ENCODE assay signal across 25 mouse cellular contexts in genomic region chr6:115270085-115270484, GRCm38 (mm10). TPM values are rescaled to one million over a fixed set of nuclear protein-coding genes. Genes with fewer than 3 reads are reported as not detected.
A peak's percentile ranks its signal among the peaks of the same experiment; 100 is the strongest.
DNase-seq lines count a peak whose midpoint lies in the region; ATAC-seq lines count a peak whose summit lies in the region.
"Had no signal": no experiment of that assay in that cellular context is flagged by ENCODE, and none has a peak within 500 bp of the region (broad histone marks: within the 10 kb centered on the region; RNA-seq: fewer than 3 reads in every experiment).

No protein-coding gene starts in this region.

- no peak overlapping the region for H3K27ac ChIP-seq in heart, embryonic 11.5 days (ENCODE audit: low read depth, low read length)
- H3K27ac ChIP-seq: forebrain, embryonic 13.5 days; hindbrain, postnatal 0 days; limb, embryonic 13.5 days had no signal

- no peak overlapping the region for H3K9ac ChIP-seq in heart, embryonic 11.5 days (ENCODE audit: low read depth, low read length)
- H3K9ac ChIP-seq: forebrain, embryonic 13.5 days; heart, embryonic 13.5 days; limb, embryonic 13.5 days had no signal

- H3K4me2 ChIP-seq in heart, embryonic 11.5 days = no peak overlapping the region
- H3K4me2 ChIP-seq: forebrain, embryonic 13.5 days; heart, embryonic 13.5 days; limb, embryonic 13.5 days had no signal

- no peak overlapping the region for H3K4me3 ChIP-seq in heart, embryonic 11.5 days (ENCODE audit: low read depth, low read length)
- H3K4me3 ChIP-seq: forebrain, embryonic 13.5 days; heart, embryonic 13.5 days; limb, embryonic 13.5 days had no signal

- H3K4me1 ChIP-seq in heart, embryonic 11.5 days (ENCODE audit: control insufficient read depth, insufficient read depth, low read length) = peaks cover 12% of the 10 kb centered on the region

- intact Hi-C loops in heart, postnatal 10 days (cut with DNase I) = loop anchor here (5.0 kb wide), 2 partner anchors 77 to 92 kb away; partner anchors contain the start of gene Pparg

- 46% methylated on average over 2 of the region's 2 CpGs for WGBS in heart, embryonic 11.5 days (ENCODE audit: insufficient replicate concordance)

- no peak for ATAC-seq in heart, embryonic 11.5 days (replicated peaks; ENCODE audit: insufficient number of reproducible peaks, low FRiP score, low TSS enrichment)
- peak; percentile 55; the same call in 1 of the 2 replicates for ATAC-seq in granulocyte monocyte progenitor cell, adult 5-6 weeks (replicated peaks; ENCODE audit: poor library complexity, severe bottlenecking)
- ATAC-seq: forebrain, embryonic 13.5 days; hindbrain, postnatal 0 days; midbrain, embryonic 16.5 days had no signal

- no peaks in the 10 kb centered on the region for H3K9me3 ChIP-seq in heart, embryonic 11.5 days (replicated peaks; ENCODE audit: control insufficient read depth, low read length)
- H3K9me3 ChIP-seq: forebrain, embryonic 13.5 days; heart, embryonic 13.5 days; limb, embryonic 13.5 days had no signal

- peak; percentile 97 for DNase-seq in heart, adult 11 months
- DNase-seq in 3134 (ENCODE audit: extremely low read depth, insufficient read length, low spot score) = peak; percentile 74
- peak; percentile 35 to 42 for DNase-seq in heart, postnatal 10 days
- DNase-seq in retina, postnatal 1 day = no peak
- DNase-seq in kidney, postnatal 4 days = no peak
- no peak for DNase-seq in kidney, adult 11 months
- DNase-seq: cerebellum, adult 11-12 months; cerebellum, postnatal 25 days; kidney, adult 2 months; kidney, postnatal 36 days; right cerebral cortex, adult 18-20 months had no signal

- H3K36me3 ChIP-seq in heart, embryonic 11.5 days (ENCODE audit: control insufficient read depth, insufficient read depth, low read length) = no peaks in the 10 kb centered on the region
- H3K36me3 ChIP-seq: heart, embryonic 13.5 days; limb, embryonic 13.5 days had no signal

- H3K27me3 ChIP-seq in heart, embryonic 11.5 days (ENCODE audit: control insufficient read depth, insufficient read depth, low read length) = peaks cover 58% of the 10 kb centered on the region
- H3K27me3 ChIP-seq: forebrain, embryonic 13.5 days; limb, embryonic 13.5 days had no signal

RNA-seq across cellular contexts. Expression of gene Timp4, which starts 18.1 kb away (rescaled TPM):
- 0.39 TPM in 1 of 2 replicates, not detected in the other for polyA plus RNA-seq in heart, embryonic 11.5 days (2014; fragmentation: Nextera tagmentation; extraction: Ambion mirVana)
- not detected in 2 replicates for total RNA-seq in granulocyte monocyte progenitor cell, adult 5-6 weeks (2014; fragmentation: Nextera tagmentation)
- not detected in 2 replicates for total RNA-seq in granulocyte monocyte progenitor cell, adult 5-6 weeks (2017)
- total RNA-seq in heart, postnatal 10 days (2021) = 10 to 100 TPM in 1 of 2 experiments, 1 to 10 TPM in 1; 3.8 to 28.3 TPM
- total RNA-seq: megakaryocyte progenitor cell, adult 5-6 weeks had no signal

RNA-seq across cellular contexts. Expression of gene Gm17482, which starts 42.9 kb away (rescaled TPM):
- not detected in 2 replicates for polyA plus RNA-seq in heart, embryonic 11.5 days (2014; fragmentation: Nextera tagmentation; extraction: Ambion mirVana)
- total RNA-seq in granulocyte monocyte progenitor cell, adult 5-6 weeks (2014; fragmentation: Nextera tagmentation) = not detected in 2 replicates
- not detected in 2 replicates for total RNA-seq in granulocyte monocyte progenitor cell, adult 5-6 weeks (2017)
- not detected for total RNA-seq in heart, postnatal 10 days (2021)
- total RNA-seq: hindbrain, postnatal 0 days; layer of hippocampus, postnatal 10 days; left cerebral cortex, postnatal 10 days; megakaryocyte progenitor cell, adult 5-6 weeks had no signal
- polyA plus RNA-seq: brain, embryonic 14.5 days; C2C12; forebrain, embryonic 13.5 days; heart, embryonic 13.5 days; hindbrain, postnatal 0 days; kidney, adult 2 months; limb, embryonic 13.5 days; lung, embryonic 16.5 days; midbrain, embryonic 16.5 days; urinary bladder, adult 2 months had no signal

Comparison
In these comparisons a context has a peak if more than half of its experiments do, and no peak if none do; other contexts are left out.
1. DNase-seq: peak in heart, adult 11 months (single experiment), 3134 (single experiment) and heart, postnatal 10 days (2 of 2); none in retina, postnatal 1 day (single experiment), kidney, postnatal 4 days (0 of 2) and kidney, adult 11 months (single experiment).
2. RNA of gene Timp4, which starts 18.1 kb away (total RNA-seq): 3.8 to 28.3 TPM in heart, postnatal 10 days; not detected in granulocyte monocyte progenitor cell, adult 5-6 weeks; every median in the first group is over 4 times any median in the second.